Mouse (Mus musculus) gastrocnemius, postnatal 10 days (tissue): Measurements from ENCODE around the gene Exoc7. TPM values are rescaled to one million over a fixed set of nuclear protein-coding genes. Genes with fewer than 3 reads are reported as not detected.
A peak's percentile ranks its signal among the peaks of the same experiment; 100 is the strongest.
"Not testable (repeated sequence)": the region's sequence is repeated elsewhere in the genome, so short reads cannot be mapped to it uniquely, and the experiment has no call there.

Experiments
- DNase-seq: peaks from one replicate; pipeline ENCODE4 v3.0.0; 2021; ENCODE audit warnings: mixed read lengths
- total RNA-seq, 2 experiments: library from RNA; stranded (reverse); gene quantifications; 2 replicates each; pipeline ENCODE4 v1.2.3; 2021

The Exoc7 gene
- total RNA-seq, 2 experiments from 2014 or later: 62.7 to 68.3 TPM

- DNase-seq: no peak
Measured at GRCm38 (mm10) chr11:116280751-116281663, 26.0 kb downstream of the Exoc7 start, which contains the start of gene Galr2. Galr2 (plus strand) TSS chr11:116280939.

- DNase-seq: not testable (repeated sequence)
Measured at GRCm38 (mm10) chr11:116277184-116277583, 29.8 kb downstream of the Exoc7 start.

DNA sequence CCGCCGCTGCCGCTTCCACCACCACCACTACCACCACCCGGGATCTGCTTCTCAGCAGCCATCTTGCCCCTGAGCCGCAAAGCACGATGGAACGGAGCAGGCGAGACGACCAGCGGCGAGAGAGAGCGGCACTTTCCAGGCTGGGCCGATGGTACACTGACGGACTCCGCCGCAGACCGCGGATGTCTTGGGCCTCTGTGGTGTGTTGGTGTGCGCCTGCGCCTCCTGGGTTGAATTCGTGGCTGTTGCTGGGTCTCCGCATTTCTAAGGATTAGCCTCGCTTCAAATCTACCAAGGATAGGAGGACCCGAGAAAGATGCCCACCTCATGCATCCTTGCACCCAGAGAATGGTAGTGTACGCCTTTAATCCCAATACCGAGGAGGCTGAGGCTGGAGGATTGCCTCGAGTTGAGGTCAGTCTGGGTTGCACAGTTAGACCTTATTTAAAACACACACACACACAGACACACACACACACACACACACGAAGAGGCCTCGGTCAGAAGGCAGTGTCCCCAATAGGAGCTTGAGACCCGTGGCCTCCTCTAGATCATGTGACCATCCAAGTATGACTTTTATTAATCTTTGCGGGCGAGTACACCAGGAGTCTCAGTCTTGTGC lies 32.9 kb downstream of the Exoc7 start, which contains the start of gene Srp68:
Srp68 (minus strand) TSS at position 173 of the 622 bp plus-strand sequence.
- DNase-seq: peak; percentile 88

GRCm38 (mm10) chr11:116273469-116274044 lies 33.5 kb downstream of the Exoc7 start:
- no peak for DNase-seq

GRCm38 (mm10) chr11:116272589-116273468 lies 34.2 kb downstream of the Exoc7 start:
- no peak for DNase-seq

DNA sequence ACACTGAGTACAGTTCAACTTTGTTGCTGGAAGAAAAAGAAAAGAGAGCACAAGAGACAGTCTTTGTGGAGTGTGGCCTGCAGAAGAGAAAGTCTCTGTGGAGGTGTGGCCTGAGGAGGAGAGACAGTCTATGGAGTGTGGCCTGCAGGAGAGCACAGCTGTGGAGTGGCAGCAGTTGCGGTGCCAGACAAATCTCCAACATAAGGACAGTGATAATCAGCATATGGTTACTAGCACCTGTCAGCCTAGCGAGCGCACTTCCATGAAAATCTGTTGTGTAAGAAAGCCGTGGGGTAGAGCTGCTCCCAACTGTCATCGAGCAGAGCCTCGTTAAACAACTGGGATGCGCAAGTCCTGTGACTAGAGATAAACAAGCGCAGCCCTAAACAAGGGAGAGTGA lies 37.5 kb downstream of the Exoc7 start:
- no peak for DNase-seq

GRCm38 (mm10) chr11:116268313-116268712 lies 38.7 kb downstream of the Exoc7 start:
- DNase-seq: no peak

DNA sequence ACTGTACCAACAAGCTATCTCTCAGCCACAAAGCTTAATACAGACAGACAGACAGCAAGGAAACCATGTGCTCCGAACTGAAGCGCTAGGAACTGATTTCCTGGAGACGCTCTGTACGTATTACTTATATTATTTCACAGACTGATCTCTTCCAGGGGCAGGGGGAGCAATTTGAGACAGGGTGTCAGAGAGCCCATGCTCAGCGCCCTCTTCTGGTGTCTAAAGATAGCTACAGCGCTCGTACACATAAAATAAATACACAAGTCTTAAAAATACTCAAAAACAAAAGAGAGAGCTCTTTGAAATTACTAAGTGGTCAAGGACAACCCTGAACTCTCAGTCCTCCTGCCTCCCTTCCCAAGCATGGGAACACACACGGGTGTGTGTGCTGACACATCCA lies 39.4 kb downstream of the Exoc7 start:
- DNase-seq: no peak

DNA sequence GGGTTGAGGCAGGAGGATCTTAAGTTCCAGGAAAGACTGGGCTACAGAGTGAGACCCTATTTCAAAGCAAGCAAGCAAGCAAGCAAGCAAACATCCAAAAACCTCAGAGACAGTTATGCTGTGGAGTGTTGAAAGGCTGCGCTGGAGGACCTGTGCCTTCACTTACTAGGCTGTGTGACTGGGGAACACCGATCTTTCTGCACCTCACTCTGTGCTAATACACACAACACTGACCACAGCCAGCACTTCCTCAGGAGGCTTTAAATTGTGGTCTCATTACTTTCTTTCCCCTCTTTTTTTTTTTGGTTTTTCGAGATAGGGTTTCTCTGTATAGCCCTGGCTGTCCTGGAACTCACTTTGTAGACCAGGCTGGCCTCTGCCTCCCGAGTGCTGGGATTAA lies 41.2 kb downstream of the Exoc7 start:
- DNase-seq: no peak

GRCm38 (mm10) chr11:116265352-116265751 lies 41.7 kb downstream of the Exoc7 start:
- no peak for DNase-seq

DNA sequence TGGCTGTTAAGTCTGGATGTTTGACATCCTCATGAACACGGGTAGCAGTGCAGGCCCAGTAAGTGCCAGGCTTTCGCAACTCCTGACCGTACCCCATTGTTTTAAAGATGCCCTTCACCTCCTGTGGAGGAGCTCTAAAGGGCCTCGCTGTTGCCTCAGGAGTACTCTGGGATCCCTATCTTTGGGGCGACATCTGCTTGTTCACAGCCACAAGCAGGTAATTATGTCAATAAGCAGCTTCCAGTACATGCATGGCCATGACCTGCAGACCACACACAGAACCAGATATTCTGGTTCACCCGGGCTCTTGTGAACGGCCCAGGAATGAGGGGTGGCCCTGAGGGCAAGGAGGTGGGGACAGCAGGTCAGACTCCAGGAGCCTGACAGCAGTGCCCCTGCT lies 46.8 kb downstream of the Exoc7 start:
- DNase-seq: no peak

- no peak for DNase-seq
Measured at GRCm38 (mm10) chr11:116259461-116259860, 47.6 kb downstream of the Exoc7 start.

- no peak for DNase-seq
Measured at GRCm38 (mm10) chr11:116255982-116256675, 50.9 kb downstream of the Exoc7 start.

GRCm38 (mm10) chr11:116255090-116255981 lies 51.7 kb downstream of the Exoc7 start:
- DNase-seq: no peak

- no peak for DNase-seq
Measured at GRCm38 (mm10) chr11:116254627-116255026, 52.4 kb downstream of the Exoc7 start.

DNA sequence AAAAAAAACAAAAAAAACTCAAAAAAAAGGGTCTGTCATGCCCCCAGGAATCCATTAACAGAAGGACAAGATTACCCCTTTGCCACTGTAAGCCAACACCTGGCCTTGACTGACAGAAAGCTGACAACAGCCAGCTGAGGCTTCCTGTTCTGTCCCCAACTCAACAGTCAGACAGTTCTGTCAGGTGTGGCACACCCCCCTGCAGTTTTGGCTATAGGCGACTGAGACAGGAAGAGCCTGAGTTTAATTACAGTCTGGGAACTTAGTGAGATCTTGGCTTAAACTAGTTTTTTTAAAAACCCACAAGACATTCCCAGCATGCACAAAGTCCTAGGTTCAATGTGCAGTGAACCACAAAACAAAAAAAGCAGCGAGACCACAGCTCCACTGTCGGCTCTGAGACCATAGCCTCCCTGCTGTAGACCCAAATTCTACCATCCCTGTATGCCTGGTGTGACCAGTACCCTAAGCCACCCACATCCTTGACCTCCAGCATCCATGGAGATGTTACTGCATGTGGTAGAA lies 53.9 kb downstream of the Exoc7 start:
- DNase-seq: no peak

DNA sequence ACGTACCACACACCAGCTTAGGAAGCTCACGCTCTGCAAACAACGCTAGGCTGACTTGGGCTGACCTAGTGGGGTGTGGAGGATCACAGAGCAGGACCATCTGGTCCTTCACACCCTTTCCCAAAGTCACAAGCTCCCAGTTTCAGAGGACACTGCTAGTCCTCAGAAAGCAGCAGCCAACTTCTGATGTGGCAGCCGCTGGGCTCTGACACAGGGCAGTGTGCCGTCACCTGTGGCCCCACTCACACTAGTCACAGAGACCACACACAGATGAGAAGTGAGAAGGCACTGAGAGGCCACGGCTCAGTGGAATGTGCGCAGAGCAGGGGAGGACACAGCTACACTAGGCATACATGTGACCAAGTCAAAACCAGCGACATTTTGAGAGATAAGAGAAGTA lies 56.1 kb downstream of the Exoc7 start:
- no peak for DNase-seq

DNA sequence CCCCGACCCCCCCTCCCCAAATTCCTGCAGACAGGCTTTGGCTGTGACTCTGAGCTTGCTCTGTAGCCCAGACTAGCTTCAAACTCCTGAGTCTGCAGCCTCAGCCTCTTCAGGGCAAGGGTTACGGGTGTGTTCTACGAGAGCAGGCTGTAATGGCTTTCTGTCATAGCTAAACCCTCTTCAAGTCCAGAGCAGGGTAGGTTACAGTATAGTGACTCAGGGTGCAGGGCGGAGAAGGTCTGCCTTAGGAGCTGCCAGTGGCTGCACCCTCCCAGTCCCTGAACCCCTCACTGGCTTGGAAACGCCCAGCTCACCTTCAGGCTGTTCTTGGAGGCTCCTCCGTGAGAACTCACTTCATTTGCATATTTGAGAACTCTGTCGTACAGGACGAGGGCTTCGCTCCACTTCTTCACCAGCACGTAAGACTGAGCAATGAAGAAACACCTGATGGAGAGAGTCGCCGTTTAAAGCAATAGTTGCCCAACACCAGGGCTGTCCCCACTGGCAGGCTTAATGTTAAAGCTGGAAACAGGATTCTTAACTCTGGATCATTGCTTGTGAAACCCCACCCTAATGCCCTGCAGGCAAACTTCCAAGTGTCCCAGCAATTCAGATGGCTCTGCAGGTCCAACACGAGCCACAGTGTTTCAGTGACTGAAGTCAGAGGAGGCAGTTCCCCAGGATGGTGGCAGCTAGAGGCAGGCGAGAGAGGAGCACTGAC lies 59.4 kb downstream of the Exoc7 start:
- no peak for DNase-seq

GRCm38 (mm10) chr11:116245616-116246015 lies 61.4 kb downstream of the Exoc7 start:
- DNase-seq: no peak
